Mouse (Mus musculus) embryonic facial prominence, embryonic 12.5 days (tissue): ENCODE measurements around the gene Smarcal1. TPM values are rescaled to one million over a fixed set of nuclear protein-coding genes. Genes with fewer than 3 reads are reported as not detected.
A peak's percentile ranks its signal among the peaks of the same experiment; 100 is the strongest.

Experiments used
- ATAC-seq: fragments of 200-750 bp; cut with Nextera tagmentation; 2 replicates; pipeline ENCODE4 v1.8.0; 2017; ENCODE audit not compliant: insufficient number of reproducible peaks, insufficient read depth, low FRiP score, low TSS enrichment
- H3K27ac ChIP-seq: fragments of 300-500 bp; sonication (generic); 2 replicates; pipeline ENCODE4 v1.5.1; 2016; ENCODE audit warnings: mild to moderate bottlenecking
- H3K27me3 ChIP-seq: fragments of 300-500 bp; sonication (generic); 2 replicates; pipeline ENCODE4 v1.6.1; 2016; ENCODE audit warnings: mild to moderate bottlenecking, moderate library complexity
- H3K36me3 ChIP-seq: fragments of 300-500 bp; sonication (generic); 2 replicates; pipeline ENCODE4 v1.6.1; 2016; ENCODE audit warnings: mild to moderate bottlenecking
- H3K4me1 ChIP-seq: fragments of 300-500 bp; sonication (generic); 2 replicates; pipeline ENCODE4 v1.6.1; 2016
- H3K4me2 ChIP-seq: fragments of 300-500 bp; sonication (generic); replicated peaks from 2 replicates; pipeline ENCODE4 v1.6.1; 2016; ENCODE audit warnings: mild to moderate bottlenecking, moderate library complexity
- H3K4me3 ChIP-seq: fragments of 300-500 bp; sonication (generic); 2 replicates; pipeline ENCODE4 v1.5.1; 2016; ENCODE audit warnings: mild to moderate bottlenecking
- H3K9ac ChIP-seq: fragments of 300-500 bp; sonication (generic); 2 replicates; pipeline ENCODE4 v1.6.1; 2016; ENCODE audit warnings: mild to moderate bottlenecking, moderate library complexity
- H3K9me3 ChIP-seq: fragments of 300-500 bp; sonication (generic); 2 replicates; pipeline ENCODE4 v1.6.1; 2016; ENCODE audit warnings: mild to moderate bottlenecking, moderate library complexity
- WGBS: fragments of 180-500 bp; shearing (Covaris S2); methylation state at CpG from one replicate; pipeline ENCODE4 v1.1.7; 2016; 5-methylcytosine and 5-hydroxymethylcytosine counted together
- polyA plus RNA-seq: library from polyadenylated mRNA; unstranded; fragments of >200 nt; fragmentation: Nextera tagmentation; extraction: Ambion mirVana; gene quantifications from 2 replicates; pipeline ENCODE4 v1.2.1, GENCODE M21; 2016

Gene Smarcal1
- 32.6 and 34.7 TPM in 2 replicates for polyA plus RNA-seq

DNA sequence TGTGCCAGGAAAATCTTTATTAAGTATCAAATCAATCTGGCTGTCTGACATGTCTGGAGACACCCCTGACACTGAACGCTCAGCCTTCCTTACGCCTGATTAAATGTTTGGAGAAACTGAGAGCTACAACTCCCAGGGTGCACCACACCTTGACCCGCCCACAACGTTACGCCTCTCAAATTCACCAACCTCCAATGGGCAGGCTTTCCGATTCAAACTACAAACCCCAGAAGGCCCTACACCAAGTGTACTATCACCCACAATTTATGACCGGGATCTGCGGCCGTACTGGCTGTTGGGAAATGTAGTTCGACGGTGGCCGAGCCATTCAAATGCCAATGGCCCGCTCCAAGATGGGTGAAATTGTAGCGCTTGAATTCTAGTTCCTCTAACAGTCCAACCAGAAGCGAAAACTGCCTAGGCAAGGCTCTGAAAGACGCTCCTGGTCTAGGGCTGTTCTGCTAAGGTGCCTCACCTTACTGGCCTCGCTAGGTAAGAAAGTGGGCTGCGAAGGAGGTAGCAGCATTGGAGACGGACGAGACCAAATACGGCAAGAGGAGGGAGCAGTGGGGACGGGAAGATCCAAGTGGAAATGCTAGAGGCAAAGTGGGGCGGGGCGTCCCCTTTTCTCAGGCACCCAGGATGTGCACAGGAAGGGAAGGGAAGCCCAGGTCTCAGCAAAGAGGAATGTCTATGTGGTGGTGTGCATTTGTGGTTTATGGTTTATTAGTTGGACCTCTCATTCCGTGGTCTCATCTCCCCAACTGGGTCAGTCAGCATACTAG is at the start of gene Smarcal1:
TSS of gene Smarcal1 (plus strand) at position 305 of the 785 bp plus-strand sequence.
- Histone ChIP-seq H3K27ac (peak within 1 kb of the TSS; percentile 80), H3K4me2 (peak within 1 kb of the TSS; percentile 66), H3K4me1 (peaks cover 10% of the 10 kb centered on the region), H3K4me3 (peak within 1 kb of the TSS; percentile 66), H3K9ac (peak within 1 kb of the TSS; percentile 52), H3K9me3 (no peaks in the 10 kb centered on the region), H3K36me3 (peaks cover 24% of the 10 kb centered on the region), H3K27me3 (no peaks in the 10 kb centered on the region)
- WGBS = under 1% methylated on average over 25 of the region's 25 CpGs
- ATAC-seq = peak; percentile 99

DNA sequence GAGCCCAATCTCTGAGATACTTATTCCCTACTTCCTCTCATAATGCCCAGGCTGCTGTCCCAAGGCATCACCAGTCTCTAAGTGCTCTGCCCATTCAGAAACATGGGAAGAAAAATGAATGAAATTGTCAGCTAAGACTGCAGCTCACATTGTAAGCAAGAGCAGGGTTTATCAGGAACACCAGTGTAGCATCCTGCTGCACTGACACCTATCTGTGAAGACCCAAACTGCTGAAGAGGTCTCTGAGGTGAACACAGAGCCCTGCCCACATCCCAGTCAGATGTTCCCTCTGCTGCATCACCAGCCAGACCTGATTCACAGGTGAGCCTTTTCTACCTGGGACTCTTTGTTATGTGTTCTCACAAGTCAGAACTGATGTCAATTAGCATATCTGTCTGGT is 49.6 kb upstream of the Smarcal1 start:
- ATAC-seq = no peak
- Histone ChIP-seq H3K36me3 (no peaks in the 10 kb centered on the region), H3K4me2 (no peak overlapping the region), H3K27me3 (peaks cover 51% of the 10 kb centered on the region), H3K9ac (no peak overlapping the region), H3K4me1 (peaks cover 9% of the 10 kb centered on the region), H3K27ac (no peak overlapping the region), H3K4me3 (no peak overlapping the region), H3K9me3 (no peaks in the 10 kb centered on the region)

DNA sequence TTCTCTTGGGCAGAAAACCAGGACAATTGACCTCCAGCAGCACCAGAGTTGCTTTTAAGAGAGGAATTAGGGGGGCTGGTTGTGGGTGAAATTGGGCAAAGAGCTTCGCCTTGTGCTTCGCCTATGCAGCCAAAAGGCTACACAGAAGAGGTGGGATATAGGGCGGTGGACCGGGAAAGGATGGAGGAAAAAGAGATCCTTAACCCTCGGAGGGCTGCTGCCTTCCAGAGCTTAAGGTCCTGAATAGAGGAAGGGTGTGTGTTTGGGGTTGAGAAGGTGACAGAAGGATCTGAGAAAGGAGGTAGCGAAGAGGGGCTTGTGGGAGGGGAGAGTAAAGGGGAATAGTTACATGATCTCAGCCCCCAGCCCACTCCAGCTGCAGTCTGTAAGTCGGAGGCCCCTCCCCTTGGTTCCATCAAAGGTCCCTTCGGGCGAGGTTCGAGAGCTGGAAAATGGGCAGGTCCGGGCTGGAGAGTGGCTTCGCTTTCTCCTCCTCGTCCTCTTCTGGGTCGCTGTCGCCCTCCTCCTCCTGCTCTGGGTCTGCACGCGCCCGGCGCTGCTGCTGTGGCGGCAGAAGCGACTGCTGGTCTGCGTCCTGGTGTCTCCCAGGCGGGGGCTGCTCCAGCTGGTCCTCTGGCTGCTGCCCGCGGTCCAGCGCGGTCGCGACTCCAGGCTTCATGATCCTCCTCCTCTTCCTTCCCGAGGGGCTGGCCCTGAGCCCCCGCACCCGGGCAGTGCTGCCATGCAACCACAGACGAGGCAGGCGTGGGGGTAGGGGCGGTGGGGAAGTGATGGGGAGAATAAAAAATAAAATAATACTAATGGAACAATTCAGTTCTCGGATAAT is 47.1 kb upstream of the Smarcal1 start:
- H3K27ac ChIP-seq = no peak overlapping the region
- H3K4me2 ChIP-seq = peak overlapping the region; percentile 59
- no peaks in the 10 kb centered on the region for H3K9me3 ChIP-seq
- WGBS = 3% methylated on average over 35 of the region's 36 CpGs
- peak overlapping the region; percentile 26 for H3K4me3 ChIP-seq
- H3K27me3 ChIP-seq = peaks cover 53% of the 10 kb centered on the region
- ATAC-seq = peak; percentile 37; the same call in 1 of the 2 replicates
- H3K36me3 ChIP-seq = no peaks in the 10 kb centered on the region
- H3K4me1 ChIP-seq = peaks cover 9% of the 10 kb centered on the region
- H3K9ac ChIP-seq = 0 out of 2 replicates have a peak overlapping the region, but pooled peaks have one; percentile 5

DNA sequence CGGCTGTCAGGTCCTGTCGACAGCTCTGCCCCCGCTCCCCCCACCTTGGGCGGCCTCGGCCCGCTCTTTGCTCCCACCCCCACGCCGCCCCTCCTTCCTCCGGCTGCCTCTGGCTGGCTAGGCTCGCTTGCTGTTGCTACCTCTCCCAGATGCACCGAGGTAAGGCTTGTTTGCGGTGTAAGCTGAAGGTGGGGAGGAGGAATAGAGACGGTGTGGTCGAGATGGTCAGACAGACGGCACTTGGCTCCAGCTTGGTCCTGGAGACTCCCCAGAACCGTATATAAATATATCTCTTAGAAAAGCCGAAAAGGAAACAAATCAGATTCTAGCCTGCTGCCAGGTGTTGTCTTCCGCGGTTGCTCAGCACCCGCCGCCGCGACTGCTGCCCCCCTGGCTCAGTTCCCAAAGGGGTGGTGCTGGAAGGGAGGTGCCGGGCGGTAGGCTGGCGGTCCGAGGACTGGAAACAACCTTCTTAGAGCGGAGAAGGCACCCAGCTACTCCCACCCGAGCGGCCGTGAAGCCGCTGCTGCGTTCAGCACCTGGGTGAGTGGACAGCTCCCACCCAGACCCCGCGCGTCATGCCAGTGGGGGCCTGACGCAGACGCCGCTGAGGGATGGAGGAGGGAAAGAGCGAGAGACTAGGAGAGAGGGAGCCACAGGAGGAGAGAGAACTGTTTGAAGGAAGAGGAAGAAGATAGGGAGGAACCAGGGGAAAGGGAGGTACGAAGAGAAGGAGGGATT is 46.3 kb upstream of the Smarcal1 start, which contains the start of gene March4:
TSS of gene March4 (minus strand) at position 320 of the 741 bp plus-strand sequence.
- Histone ChIP-seq H3K9me3 (no peaks in the 10 kb centered on the region), H3K27ac (no peak within 1 kb of the TSS), H3K4me1 (peaks cover 9% of the 10 kb centered on the region), H3K36me3 (no peaks in the 10 kb centered on the region), H3K4me3 (peak within 1 kb of the TSS; percentile 26), H3K9ac (peak within 1 kb of the TSS; percentile 15; the same call in 1 of the 2 replicates), H3K27me3 (peaks cover 46% of the 10 kb centered on the region), H3K4me2 (peak within 1 kb of the TSS; percentile 59)
- under 1% methylated on average over 41 of the region's 41 CpGs for WGBS
- ATAC-seq = peak; percentile 85

- WGBS = 78% methylated on average over 5 of the region's 5 CpGs
- Histone ChIP-seq H3K4me2 (no peak overlapping the region), H3K4me3 (no peak overlapping the region), H3K27ac (no peak overlapping the region), H3K9me3 (no peaks in the 10 kb centered on the region), H3K4me1 (peaks cover 9% of the 10 kb centered on the region), H3K36me3 (no peaks in the 10 kb centered on the region), H3K27me3 (peaks cover 43% of the 10 kb centered on the region), H3K9ac (no peak overlapping the region)
- ATAC-seq = no peak
Measured at GRCm38 (mm10) chr1:72538266-72538665, 44.8 kb upstream of the Smarcal1 start.

DNA sequence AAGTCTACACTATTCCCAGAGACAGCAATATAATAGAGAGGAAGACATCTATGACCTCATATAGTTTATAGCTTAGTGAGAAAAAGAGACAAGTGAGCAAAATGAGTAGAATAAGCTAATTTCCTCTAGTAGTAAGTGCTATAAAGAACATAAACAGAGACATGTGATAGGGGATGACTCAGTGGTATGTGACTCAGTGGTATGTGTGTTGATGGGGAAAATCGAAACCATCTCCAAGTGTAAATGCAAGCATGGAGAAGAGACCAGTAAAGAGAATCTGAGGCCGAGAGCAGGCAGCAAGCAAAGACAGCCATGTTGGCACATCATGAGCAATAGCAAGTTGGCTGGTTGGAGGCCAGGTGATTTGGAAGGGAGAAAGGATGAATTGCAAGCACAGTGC is 32.7 kb upstream of the Smarcal1 start:
- Histone ChIP-seq H3K27me3 (no peaks in the 10 kb centered on the region), H3K4me3 (no peak overlapping the region), H3K9ac (no peak overlapping the region), H3K9me3 (no peaks in the 10 kb centered on the region), H3K27ac (no peak overlapping the region), H3K4me2 (no peak overlapping the region), H3K36me3 (no peaks in the 10 kb centered on the region), H3K4me1 (no peaks in the 10 kb centered on the region)
- ATAC-seq = no peak
- 89% methylated on average over 2 of the region's 2 CpGs for WGBS

- H3K4me1 ChIP-seq = no peaks in the 10 kb centered on the region
- no peak overlapping the region for H3K9ac ChIP-seq
- no peak overlapping the region for H3K27ac ChIP-seq
- no peak for ATAC-seq
- WGBS = 87% methylated on average over 3 of the region's 3 CpGs
- H3K9me3 ChIP-seq = no peaks in the 10 kb centered on the region
- H3K36me3 ChIP-seq = no peaks in the 10 kb centered on the region
- no peak overlapping the region for H3K4me3 ChIP-seq
- H3K4me2 ChIP-seq = no peak overlapping the region
- H3K27me3 ChIP-seq = no peaks in the 10 kb centered on the region
Measured at GRCm38 (mm10) chr1:72556471-72556870, 26.6 kb upstream of the Smarcal1 start.

- Histone ChIP-seq H3K4me1 (no peaks in the 10 kb centered on the region), H3K9ac (no peak overlapping the region), H3K9me3 (no peaks in the 10 kb centered on the region), H3K36me3 (no peaks in the 10 kb centered on the region), H3K27ac (no peak overlapping the region), H3K4me3 (no peak overlapping the region), H3K27me3 (no peaks in the 10 kb centered on the region), H3K4me2 (no peak overlapping the region)
- WGBS = 62% methylated on average over 2 of the region's 2 CpGs
- ATAC-seq = no peak
Measured at GRCm38 (mm10) chr1:72558625-72559024, 24.4 kb upstream of the Smarcal1 start.

GRCm38 (mm10) chr1:72564334-72564962 is 18.6 kb upstream of the Smarcal1 start:
- no peak overlapping the region for H3K4me2 ChIP-seq
- no peaks in the 10 kb centered on the region for H3K4me1 ChIP-seq
- H3K9me3 ChIP-seq = no peaks in the 10 kb centered on the region
- H3K4me3 ChIP-seq = no peak overlapping the region
- no peak overlapping the region for H3K9ac ChIP-seq
- H3K27ac ChIP-seq = no peak overlapping the region
- no peak for ATAC-seq
- no peaks in the 10 kb centered on the region for H3K27me3 ChIP-seq
- 76% methylated on average over 6 of the region's 6 CpGs for WGBS
- H3K36me3 ChIP-seq = no peaks in the 10 kb centered on the region

DNA sequence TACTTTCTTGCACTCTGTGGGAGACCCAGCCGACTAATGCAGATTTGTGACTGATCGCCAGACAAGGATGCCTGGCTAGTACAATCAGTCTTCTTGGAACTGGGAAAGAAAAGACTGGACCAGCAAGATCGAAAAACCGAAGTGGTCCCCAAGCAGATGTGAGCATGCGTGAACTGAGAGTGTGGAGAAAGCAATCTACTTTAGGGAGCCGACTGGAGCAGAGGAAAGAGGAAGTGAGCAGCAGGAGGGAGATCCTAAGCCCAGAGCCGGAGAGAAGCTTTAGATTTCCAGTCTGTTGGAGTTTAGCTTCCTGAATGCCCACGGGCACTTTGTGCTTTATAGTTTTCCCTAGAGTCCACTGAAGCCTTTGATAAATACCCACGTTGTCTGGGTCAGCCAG is 16.0 kb upstream of the Smarcal1 start:
- no peak for ATAC-seq
- Histone ChIP-seq H3K9me3 (no peaks in the 10 kb centered on the region), H3K27me3 (no peaks in the 10 kb centered on the region), H3K36me3 (no peaks in the 10 kb centered on the region), H3K9ac (no peak overlapping the region), H3K4me3 (no peak overlapping the region), H3K27ac (no peak overlapping the region), H3K4me1 (no peaks in the 10 kb centered on the region), H3K4me2 (peak overlapping the region; percentile 22)
- 28% methylated on average over 9 of the region's 9 CpGs for WGBS

- 92% methylated on average over 8 of the region's 8 CpGs for WGBS
- no peaks in the 10 kb centered on the region for H3K4me1 ChIP-seq
- no peaks in the 10 kb centered on the region for H3K36me3 ChIP-seq
- H3K9ac ChIP-seq = no peak overlapping the region
- H3K9me3 ChIP-seq = no peaks in the 10 kb centered on the region
- H3K27me3 ChIP-seq = no peaks in the 10 kb centered on the region
- no peak overlapping the region for H3K4me3 ChIP-seq
- no peak for ATAC-seq
- H3K27ac ChIP-seq = no peak overlapping the region
- H3K4me2 ChIP-seq = no peak overlapping the region
Measured at GRCm38 (mm10) chr1:72568725-72569124, 14.3 kb upstream of the Smarcal1 start.
